Mouse (Mus musculus) ovary, adult 18-20 months (tissue): ENCODE data around the gene Ctcfl.
"Not testable (repeated sequence)": the region's sequence is repeated elsewhere in the genome, so short reads cannot be mapped to it uniquely, and the experiment has no call there.

Experiments
- DNase-seq: peaks from one replicate; pipeline ENCODE4 v3.0.0; 2022; ENCODE audit warnings: low spot score, mixed read lengths

The Ctcfl gene

GRCm38 (mm10) chr2:173143611-173144010 is 24.3 kb upstream of the Ctcfl start:
- DNase-seq: no peak

DNA sequence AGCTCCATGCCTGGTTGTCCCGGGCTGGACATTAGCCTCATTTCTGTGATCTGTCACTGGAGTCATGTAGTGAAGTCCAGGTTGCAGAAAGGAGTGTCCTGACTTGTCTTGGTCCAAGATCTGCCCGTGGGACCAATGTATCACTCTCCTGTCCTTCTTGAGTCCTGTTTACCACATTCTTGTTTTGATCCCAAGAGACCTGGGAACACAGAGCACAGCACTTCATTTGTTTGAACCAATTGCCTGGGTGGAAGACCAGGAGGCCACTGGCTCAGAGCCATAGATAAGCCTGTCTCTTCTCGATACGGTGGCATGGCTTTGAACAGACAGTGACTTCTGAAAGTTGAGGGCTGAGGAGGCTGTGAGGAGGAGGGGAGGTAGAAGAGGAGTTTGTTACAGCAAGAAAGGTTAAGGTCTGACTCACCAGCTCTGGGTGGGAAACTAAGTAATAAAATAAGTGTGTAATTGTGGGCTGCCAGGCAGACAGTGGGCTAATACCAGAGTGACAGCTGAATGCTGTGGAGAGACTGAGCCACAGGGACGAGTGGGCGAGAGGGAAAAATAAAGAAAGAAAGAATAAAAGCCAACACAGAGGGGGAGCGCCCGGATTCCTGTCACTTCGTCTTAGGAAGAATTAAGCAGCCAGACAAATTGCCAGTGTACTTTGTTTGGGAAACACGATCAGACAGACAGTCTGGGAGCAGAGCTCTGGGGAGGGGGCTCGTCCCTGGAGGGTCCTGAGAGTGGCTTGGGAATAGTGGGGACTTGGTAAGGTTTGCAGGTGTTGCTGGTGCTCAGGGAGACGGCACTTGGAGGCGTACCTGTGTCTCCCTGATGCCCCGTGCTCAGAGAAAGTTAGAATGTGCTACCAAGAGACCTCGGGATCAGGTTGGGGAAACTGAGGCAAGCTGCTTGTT is 19.3 kb upstream of the Ctcfl start:
- no peak for DNase-seq

- DNase-seq: no peak
Observed at GRCm38 (mm10) chr2:173134695-173135094, 15.4 kb upstream of the Ctcfl start.

DNA sequence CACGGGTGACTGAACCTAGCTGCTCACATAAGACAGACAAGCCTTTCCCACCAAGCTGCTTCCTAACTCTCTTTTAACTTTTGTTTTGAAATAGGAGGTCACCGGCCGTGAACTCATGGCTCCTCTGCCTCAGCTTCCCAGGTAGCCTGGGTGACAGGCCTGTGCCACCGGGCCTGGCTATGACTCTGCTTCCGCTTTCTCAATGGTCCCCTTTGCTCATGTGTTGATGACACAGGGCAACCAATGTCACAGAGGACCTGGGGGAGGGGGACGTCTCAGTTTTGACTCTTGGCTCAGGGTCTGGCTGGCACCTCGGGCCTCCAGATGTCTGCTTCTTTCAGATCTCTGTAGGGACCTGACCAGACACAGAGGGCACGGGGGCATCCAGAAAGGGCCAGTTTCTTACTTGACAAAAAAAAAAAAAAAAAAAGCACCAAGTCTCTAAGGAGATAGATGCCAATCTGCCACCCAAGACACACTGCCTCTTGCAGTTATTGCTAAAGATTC is 13.5 kb upstream of the Ctcfl start:
- no peak for DNase-seq

GRCm38 (mm10) chr2:173132262-173132661 is 12.9 kb upstream of the Ctcfl start:
- no peak for DNase-seq

GRCm38 (mm10) chr2:173129111-173129510 is 9.8 kb upstream of the Ctcfl start:
- no peak for DNase-seq

- no peak for DNase-seq
Observed at GRCm38 (mm10) chr2:173126386-173126785, 7.1 kb upstream of the Ctcfl start.

DNA sequence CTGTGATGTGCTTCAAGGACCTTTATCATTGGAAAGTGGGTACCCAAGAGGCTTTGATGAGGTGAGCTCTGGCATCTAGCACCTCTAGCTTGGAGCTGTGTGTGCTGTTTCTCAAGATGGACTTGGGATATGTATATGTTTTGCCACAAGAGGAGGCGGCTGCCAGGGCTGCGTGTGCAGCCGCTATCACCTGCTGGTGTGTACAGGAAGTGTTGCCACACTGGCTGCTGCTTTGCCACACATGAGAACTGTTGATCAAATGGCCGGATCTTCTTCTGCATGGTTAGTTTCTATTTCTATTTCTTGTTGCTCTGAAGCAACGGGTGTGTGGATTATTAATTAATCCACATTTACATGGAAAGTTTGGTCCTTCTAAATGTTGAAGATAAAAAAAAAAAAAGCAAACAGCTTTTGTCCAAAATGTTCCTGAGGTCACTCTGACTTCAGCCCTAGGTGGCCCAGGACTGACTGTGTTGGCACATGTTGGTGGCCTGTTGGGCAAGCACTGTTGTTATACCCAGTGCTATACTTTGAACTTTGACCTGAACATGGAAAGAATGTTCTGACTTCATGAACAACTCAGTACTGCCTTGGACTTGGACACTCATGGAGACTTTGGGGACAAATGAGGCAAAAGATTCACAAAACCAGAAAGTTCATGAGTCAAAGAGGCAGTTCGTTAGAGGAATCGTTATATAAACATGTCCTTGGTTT is 4.9 kb upstream of the Ctcfl start:
- no peak for DNase-seq

DNA sequence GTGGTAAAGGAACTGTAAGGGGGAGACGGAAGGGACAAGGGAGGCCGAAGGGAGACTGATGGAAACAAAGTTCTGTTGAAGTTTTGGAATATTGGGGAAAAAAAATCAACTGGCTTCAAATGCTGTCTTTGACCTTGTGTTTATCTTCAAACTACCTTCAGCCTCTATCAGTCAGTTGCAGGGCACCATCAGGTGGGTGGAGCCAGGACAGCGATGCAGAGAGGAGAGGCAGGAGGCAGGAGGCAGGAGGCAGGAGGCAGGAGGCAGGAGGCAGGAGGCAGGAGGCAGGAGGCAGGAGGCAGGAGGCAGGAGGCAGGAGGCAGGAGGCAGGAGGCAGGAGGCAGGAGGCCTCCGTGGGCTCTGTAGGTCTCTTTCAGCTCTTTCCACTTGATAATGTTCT is 792 bp upstream of the Ctcfl start:
- not testable (repeated sequence) for DNase-seq

DNA sequence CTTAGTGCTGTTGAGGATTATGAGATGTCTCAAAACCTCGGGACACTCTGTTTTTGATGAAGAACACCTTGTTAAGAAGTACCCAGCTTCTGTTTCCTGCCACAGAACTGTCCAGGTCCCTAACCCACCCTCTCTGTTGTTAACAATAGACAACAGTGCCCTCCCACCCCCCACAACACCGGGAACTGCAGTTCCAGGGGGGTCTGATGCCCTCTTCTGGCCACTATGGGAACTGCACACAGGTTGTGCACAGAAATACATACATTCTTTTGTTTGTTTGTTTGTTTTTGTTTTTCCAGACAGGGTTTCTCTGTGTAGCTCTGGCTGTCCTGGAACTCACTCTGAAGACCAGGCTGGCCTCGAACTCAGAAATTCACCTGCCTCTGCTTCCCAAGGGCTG is 5.5 kb downstream of the Ctcfl start:
- not testable (repeated sequence) for DNase-seq

GRCm38 (mm10) chr2:173110571-173110970 is 8.8 kb downstream of the Ctcfl start:
- DNase-seq: no peak

GRCm38 (mm10) chr2:173109510-173109909 is 9.8 kb downstream of the Ctcfl start:
- DNase-seq: no peak

GRCm38 (mm10) chr2:173108509-173109190 is 10.7 kb downstream of the Ctcfl start:
- no peak for DNase-seq

DNA sequence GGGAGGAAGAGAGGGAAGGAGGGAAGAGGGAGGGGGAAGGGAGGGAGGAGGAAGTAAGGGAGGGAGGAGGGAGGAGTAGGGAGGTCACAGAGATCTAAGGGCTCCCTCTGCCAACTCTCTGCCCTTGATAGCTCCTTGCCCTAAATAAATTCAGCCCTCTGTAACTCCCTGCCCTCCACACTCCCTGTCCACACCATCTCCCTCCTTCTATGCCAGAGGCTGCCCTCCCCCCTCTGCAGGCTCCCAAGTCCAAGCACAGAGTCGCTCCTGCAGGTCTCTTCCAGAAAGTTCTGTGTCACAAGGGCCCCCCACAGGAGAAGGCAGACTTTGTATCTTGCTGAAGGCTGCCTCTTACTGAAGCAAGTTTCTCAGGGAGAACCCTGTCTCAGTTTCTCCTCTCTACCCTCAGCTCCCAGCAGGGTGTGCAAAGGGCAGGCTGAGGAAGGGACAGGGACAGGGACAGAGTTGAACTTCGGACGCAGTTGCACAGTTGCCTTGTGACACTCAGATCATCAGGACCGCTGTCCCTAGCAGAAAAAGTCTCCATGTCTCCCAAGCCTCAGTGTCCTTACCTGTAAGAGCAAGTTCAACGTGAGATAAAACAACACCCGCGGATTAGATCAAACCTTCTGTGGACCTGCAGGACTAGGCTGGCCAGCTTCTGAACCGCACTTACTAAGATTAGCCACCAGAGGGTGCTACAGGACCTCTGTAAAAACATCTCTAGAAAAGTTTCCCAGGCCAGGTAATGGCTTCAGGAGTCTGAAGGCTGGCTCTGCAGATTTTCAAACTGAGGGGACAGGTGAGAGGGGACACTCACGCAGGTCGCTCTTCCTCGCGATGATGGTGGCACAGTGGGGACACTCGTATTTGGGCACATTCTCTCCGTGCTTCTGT is 12.2 kb downstream of the Ctcfl start:
- no peak for DNase-seq

GRCm38 (mm10) chr2:173106409-173106808 is 12.9 kb downstream of the Ctcfl start:
- no peak for DNase-seq

DNA sequence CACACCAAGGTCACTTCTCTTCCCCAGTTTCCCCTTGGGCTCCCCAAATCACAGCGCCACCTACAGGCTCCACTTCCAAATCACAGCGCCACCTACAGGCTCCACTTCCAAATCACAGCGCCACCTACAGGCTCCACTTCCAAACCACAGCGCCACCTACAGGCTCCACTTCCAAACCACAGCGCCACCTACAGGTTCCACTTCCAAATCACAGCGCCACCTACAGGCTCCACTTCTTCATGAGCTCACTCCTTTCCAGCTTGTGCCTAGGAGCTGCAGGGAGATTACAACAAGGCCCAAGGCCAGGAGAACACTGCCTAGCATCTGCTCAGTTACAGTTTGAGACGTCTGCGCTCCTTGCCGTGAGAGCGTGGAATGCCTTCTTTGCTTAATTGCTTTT is 22.0 kb downstream of the Ctcfl start:
- not testable (repeated sequence) for DNase-seq

- peak; percentile 30 for DNase-seq
Observed at GRCm38 (mm10) chr2:173089437-173089836, 29.9 kb downstream of the Ctcfl start.

DNA sequence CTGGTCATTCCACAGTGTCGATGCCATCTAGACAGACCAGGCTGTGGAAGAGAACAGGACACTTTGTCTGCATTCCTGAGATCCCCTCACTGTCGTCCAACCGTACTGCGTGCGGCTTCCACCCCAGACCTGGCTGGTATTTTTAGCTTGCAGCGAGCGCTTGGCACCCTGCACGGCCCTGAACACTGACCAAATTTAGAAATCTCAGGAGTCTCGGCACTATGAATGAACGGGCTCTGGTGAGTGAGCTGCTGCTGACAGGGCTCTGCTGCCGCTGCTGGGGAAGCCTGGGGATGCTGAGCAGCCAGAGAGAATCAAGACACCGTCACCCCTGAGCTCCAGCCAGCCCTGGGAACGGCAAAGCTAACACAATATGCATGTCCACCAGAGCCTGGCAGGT is 31.9 kb downstream of the Ctcfl start:
- DNase-seq: no peak

GRCm38 (mm10) chr2:173085763-173086162 is 33.6 kb downstream of the Ctcfl start:
- DNase-seq: no peak

DNA sequence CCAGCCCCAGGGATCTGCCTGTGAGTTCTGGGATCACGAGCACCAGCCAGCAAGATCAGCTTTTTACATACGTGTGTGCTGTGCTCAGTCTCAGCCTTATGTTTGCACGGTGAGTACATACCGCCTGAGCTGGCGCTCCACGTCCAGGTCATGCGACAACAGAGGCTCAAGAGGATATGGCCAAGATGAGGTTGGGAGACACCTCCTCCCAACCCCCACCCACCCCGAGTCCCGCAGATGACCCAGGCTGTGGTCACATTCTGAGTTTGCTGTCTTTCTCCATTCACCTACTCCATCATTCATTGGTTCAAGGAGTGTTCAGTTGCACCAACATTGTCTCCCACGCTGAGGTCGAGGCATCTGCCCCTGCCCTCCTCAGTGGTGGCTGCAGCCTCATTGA is 34.5 kb downstream of the Ctcfl start:
- no peak for DNase-seq

GRCm38 (mm10) chr2:173083712-173084475 is 35.4 kb downstream of the Ctcfl start:
- no peak for DNase-seq
